Mouse (Mus musculus) erythroid progenitor cell, adult 5-6 weeks (primary cell): ENCODE measurements around the gene Syce3. TPM values are rescaled to one million over a fixed set of nuclear protein-coding genes. Genes with fewer than 3 reads are reported as not detected.

Experiments used
- ATAC-seq: replicated peaks from 2 replicates; pipeline ENCODE4 v1.8.0; 2016; ENCODE audit warnings: moderate number of reproducible peaks, mild to moderate bottlenecking, moderate TSS enrichment, inconsistent platforms; ENCODE audit not compliant: poor library complexity, low FRiP score, severe bottlenecking
- total RNA-seq, 2 experiments: library from RNA; stranded (forward) in 1 of 2; stranded (reverse) in 1 of 2; fragments of 150-400 nt in 1 of 2; fragments of 186-747, 209-891 nt in 1 of 2; gene quantifications; 2 replicates each; pipeline versions ENCODE4 v1.2.3 to v1.2.4; 2015 to 2017; ENCODE audit warnings: low replicate concordance in 2 of 2

Syce3 gene
- total RNA-seq, 2 experiments from 2014 or later: not detected

DNA sequence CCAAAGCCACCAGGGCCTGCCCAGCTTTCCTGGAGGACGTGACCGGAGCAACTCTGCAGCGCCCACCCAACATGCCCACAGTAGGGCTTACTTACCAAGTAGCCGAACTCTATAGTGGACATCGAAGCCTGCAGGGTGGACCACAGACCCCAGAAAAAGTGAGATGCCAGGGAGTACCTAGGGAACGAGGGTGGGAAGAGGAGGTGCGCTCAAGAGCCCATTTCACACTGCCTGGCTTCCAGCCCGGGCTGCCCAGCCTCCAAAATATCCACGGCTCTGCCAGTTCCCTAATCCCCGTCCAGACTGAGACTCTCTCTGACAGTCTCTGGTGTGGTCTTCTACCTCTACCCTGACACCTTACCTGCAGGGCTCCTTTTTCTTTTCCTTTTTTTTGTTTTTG, 16.4 kb upstream of the Syce3 start:
- no peak for ATAC-seq

- ATAC-seq: no peak
These were observed 15.4 kb upstream of the Syce3 start, which contains the start of gene Cpt1b for GRCm38 (mm10) chr15:89425711-89426121. Gene Cpt1b (minus strand): TSS chr15:89425863.

DNA sequence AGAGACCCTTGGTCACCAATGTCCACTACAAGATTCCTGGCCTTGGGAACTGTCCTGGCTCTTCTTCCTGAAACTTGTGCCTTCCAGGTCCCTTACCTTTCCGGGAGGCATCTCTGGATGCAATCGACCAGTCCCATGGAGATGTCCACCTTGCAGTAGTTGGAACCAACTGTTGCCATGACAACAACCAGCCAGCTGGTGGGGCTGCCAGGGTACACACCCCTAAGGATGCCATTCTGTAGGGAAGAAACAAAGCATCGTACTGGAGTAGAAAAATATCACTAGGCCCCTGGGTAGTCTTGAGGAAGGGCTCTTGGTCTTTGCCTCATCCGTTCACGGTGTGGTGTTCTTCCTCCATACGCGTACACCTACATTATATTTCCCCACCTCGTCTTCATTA, 14.3 kb upstream of the Syce3 start:
- no peak for ATAC-seq

DNA sequence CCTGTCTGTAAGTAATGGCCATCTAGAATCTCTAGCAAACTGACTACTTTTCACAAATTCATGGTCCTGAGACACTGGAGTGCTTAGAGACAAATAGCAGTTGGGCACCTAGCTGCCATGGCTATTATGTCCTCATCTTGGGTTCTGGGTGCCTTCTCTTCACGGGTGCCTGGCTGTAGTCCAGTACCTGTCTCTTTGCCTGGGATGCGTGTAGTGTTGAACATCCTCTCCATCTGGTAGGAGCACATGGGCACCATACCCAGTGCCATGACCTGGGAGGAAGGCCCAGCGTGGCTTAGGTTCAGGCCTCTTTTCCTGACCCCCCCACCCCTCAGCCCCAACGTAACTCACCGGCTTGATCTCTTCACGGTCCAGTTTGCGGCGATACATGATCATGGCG, 11.6 kb upstream of the Syce3 start:
- ATAC-seq: no peak

- no peak for ATAC-seq
These were observed 5.0 kb upstream of the Syce3 start for GRCm38 (mm10) chr15:89415282-89415681.

DNA sequence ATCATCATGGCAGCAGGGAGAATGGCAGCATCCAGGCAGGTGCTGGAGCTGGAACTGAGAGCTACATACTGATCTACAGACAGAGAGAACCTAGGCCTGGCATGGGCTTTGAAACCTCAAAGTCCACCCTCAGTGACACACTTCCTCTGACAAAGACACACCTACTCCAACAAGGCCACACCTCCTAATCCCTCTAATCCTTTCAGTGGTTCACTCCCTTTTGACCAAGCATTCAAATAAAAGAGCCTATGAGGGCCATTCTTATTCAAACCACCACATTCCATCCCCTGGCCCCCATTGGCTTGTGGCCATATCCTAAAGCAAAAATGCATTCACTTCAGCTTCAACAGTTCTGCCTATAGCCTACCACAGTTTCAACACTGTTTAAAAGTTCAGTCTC, 3.6 kb downstream of the Syce3 start:
- ATAC-seq: no peak

- ATAC-seq: no peak
These were observed 5.3 kb downstream of the Syce3 start for GRCm38 (mm10) chr15:89404831-89405623.

- no peak for ATAC-seq
These were observed 7.8 kb downstream of the Syce3 start for GRCm38 (mm10) chr15:89402471-89402870.

DNA sequence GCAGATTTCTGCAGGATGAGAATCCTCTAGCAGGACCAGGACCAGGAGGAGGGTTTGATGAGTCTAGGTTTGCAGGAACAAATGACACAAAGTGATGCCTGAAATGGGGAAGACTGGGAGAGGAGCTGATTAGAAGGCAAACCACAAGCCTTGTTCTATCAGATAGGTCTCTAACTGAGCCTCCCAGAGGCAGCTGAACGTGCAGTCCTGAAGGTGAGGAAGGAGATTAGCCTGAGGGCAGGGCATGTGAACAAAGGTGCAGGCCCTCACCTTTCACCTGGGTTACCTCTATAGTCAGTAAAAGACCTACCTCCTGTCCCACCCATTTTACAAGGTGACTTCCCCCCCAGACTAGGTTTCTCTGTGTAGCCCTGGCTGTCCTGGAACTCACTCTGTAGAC, 10.6 kb downstream of the Syce3 start:
- ATAC-seq: no peak

- ATAC-seq: no peak
These were observed 12.2 kb downstream of the Syce3 start for GRCm38 (mm10) chr15:89398146-89398545.

- no peak for ATAC-seq
These were observed 13.4 kb downstream of the Syce3 start for GRCm38 (mm10) chr15:89396883-89397282.

GRCm38 (mm10) chr15:89390081-89390480, 20.2 kb downstream of the Syce3 start:
- no peak for ATAC-seq

GRCm38 (mm10) chr15:89387127-89387526, 23.2 kb downstream of the Syce3 start:
- ATAC-seq: no peak

DNA sequence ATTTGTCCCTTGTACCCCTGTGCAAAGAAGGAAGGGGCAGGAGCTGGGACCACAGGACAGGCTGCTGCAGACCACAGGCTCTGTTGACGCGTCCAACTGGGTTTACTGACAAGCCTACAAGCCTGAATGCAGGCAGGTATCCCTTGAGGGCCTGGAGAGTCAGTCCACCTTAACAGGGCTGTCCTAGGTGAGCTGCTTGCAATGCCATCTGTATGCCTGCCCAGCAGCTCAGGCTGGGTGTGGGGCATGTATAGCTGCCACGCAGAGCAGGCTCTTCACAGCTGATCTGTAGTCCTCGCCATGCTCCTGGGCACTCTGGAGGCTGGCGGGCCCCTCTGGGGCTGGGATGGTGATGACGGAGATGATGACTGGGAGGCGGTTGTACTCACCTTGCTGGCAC, 25.7 kb downstream of the Syce3 start, which contains the start of gene Klhdc7b:
Gene Klhdc7b, plus strand, starts transcription at position 301 of the 400 bp plus-strand sequence.
- ATAC-seq: no peak

DNA sequence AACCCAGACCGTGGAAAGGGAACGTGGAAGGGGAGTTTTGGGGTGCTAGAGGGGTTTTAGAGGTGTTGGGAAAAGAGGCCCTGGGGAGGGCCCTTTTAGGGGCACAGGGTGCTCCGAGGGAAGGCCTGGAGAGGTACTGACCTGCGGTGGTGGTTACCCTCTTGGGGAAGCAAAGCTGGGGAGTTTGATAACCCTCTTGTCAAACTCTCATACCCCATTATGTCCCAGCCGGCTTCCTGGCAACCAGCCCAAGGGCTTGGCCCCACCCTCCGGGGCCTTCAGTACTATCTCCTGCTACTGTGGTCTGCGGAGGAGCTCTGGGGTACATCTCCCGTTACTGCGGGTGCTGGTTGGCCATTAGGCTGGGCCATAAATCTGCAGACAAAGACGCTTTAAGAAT, 30.9 kb downstream of the Syce3 start:
- ATAC-seq: 0 out of 2 replicates have a peak, but pooled peaks have one; percentile 31

DNA sequence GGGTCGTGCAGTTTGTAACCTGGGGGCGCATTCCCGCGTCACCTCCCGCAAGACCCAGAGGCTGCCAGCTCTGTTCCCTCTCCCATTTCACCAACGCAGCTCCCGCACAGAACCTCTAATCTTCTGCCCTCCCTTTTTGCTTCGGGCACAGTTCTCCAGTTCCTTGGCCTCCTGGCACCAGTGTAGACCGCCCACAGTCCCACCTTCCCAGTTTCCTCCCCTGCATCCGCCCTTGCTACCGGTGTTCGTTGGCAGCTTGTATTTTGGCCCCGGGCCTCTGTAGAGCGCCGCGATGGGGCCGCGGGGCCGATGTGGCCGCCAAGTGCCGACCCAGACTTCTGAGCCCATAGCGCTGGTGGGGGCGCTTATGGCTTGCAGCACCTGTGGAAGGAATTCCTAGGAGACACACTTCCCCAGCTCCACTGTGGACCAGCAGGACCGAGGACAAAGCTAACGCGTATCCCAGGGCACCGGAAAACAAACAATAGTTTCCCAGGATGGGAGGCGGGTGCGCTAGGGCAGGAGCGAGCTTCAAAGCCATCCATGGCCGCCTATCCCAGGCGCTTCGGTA, 31.4 kb downstream of the Syce3 start, which contains the start of gene Odf3b:
Gene Odf3b, minus strand, starts transcription at position 452 of the 571 bp plus-strand sequence.
- ATAC-seq: no peak

- no peak for ATAC-seq
These were observed 32.1 kb downstream of the Syce3 start for GRCm38 (mm10) chr15:89377938-89378828.

- ATAC-seq: no peak
These were observed 32.9 kb downstream of the Syce3 start for GRCm38 (mm10) chr15:89377362-89377761.

DNA sequence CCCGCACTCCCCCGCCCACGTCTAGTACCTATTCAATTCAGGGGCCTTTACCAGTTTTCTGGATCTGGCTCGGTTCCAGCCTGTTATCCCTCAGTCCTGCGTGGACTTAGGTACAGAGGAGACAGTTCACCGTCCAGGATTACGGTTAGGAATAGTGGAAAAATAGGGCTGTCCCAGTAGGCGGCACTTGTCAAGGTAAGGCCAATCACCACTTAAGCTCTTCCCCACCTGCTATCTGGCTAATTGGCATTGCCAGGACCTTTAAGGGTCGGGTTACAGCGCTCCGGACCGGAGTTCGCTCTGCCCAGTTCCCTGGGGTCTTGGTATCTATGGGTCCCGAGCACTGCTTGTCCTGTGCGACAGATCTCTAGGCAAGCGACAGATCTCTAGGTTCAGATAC, 33.3 kb downstream of the Syce3 start, which contains the start of gene Tymp:
Gene Tymp, minus strand, starts transcription at position 83 of the 400 bp plus-strand sequence.
- ATAC-seq: no peak

GRCm38 (mm10) chr15:89376040-89376439, 34.3 kb downstream of the Syce3 start:
- no peak for ATAC-seq
